Mouse (Mus musculus) heart, adult 11 months (tissue): Measurements from ENCODE around the gene Acd.

Experiments used
- DNase-seq: peaks from one replicate; pipeline ENCODE4 v3.0.0; 2022

The Acd gene

GRCm38 (mm10) chr8:105700566-105700965, 336 bp downstream of the Acd start:
- no peak for DNase-seq

GRCm38 (mm10) chr8:105699488-105700215, 1.2 kb downstream of the Acd start:
- peak; percentile 88 for DNase-seq

GRCm38 (mm10) chr8:105698734-105699133, 2.2 kb downstream of the Acd start:
- peak; percentile 81 for DNase-seq

- DNase-seq = peak; percentile 90
Observed at GRCm38 (mm10) chr8:105697196-105697780, 3.6 kb downstream of the Acd start.

DNA sequence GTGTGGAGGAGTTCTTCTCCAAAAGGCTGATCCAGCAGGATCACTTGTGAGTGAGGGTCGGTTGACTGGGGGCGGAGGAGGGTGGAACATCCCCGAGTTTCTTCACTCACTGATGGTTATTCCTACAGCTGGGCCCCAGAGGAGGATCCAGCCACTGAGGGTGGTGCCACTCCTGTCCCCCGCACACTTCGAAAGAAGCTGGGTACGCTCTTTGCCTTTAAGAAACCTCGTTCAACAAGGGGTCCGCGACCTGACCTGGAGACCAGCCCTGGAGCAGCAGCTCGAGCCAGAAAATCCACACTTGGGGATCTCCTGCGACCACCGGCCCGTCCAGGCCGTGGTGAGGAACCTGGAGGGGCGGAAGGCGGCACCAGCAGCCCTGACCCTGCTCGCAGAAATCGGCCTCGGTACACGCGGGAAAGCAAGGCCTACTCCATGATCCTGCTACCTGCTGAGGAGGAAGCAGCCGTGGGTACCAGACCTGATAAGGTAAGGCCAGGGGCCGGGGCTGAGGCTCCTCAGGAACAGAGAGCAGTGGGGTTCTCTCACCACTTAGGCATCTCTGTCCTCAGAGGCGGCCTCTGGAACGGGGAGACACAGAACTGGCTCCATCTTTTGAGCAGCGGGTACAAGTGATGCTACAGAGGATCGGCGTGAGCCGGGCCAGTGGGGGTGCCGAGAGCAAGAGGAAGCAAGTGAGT, 5.7 kb downstream of the Acd start:
- peak; percentile 90 for DNase-seq

- peak; percentile 90 for DNase-seq
Observed at GRCm38 (mm10) chr8:105694051-105694799, 6.7 kb downstream of the Acd start.

GRCm38 (mm10) chr8:105693648-105694047, 7.3 kb downstream of the Acd start:
- peak; percentile 95 for DNase-seq

DNA sequence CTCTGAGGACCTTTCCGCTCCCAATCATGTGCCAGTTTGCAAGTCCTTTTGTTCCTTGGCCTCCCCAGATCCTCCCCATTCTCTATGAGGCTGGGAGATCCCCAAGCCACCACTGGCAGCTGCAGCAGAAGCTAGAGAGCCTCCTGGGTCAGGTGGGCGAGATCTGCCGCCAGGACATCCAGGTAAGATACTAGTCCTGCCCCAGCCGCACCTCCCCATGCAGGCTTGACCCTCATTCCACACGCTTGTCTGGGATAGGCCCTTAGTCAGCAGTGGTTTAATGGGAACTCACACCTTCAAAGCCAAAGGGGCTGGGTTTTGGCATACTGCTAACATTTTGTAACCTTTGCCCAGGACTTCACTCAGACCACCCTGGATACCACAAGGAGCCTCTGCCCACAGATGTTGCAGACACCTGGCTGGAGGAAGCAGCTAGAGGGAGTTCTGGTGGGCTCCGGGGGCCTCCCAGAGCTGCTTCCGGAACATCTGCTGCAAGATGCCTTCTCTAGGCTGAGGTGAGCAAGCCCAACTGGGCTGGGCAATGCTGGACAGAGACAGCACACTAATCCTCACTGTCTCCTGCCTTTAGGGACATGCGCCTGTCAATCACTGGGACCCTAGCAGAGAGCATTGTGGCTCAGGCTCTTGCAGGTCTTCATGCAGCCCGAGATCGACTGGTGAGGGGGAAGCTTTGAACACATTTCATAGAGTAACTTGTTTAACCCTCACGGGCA, 8.3 kb downstream of the Acd start:
- peak; percentile 86 for DNase-seq

DNA sequence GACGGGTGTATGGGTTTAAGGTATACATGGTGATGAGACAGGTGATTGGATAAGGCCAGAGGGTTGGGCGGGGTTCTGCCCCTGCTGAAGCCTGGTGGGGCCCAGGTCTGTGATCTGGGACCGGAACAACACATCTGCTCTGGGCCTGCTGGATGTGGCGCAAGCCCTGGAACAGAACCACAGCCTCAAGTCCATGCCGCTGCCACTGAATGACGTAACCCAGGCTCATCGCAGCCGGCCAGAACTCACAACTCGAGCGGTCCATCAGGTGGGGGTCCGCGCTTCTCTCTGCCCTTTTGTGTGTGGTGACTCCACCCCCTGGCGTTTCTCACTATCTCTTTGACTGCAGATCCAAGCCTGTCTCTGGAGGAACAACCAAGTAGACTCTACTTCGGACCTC, 9.9 kb downstream of the Acd start:
- DNase-seq = peak; percentile 88

DNA sequence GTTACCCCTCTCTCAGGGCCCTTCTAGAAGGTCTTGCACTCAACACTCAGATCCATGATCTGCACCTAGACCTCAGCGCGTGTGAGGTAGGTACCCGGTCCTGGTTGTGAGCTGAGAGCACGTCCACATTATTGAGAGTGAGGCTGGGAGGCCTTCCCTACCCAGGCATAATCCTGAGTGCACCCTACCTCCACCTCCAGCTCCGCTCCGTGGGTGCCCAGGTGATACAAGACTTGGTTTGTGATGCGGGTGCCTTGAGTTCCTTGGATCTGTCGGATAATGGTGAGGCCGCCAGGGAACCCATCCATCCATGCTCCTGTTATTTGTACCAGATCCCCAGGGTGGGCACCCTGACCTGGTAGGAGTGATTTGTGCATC, 10.9 kb downstream of the Acd start:
- DNase-seq = peak; percentile 85

DNA sequence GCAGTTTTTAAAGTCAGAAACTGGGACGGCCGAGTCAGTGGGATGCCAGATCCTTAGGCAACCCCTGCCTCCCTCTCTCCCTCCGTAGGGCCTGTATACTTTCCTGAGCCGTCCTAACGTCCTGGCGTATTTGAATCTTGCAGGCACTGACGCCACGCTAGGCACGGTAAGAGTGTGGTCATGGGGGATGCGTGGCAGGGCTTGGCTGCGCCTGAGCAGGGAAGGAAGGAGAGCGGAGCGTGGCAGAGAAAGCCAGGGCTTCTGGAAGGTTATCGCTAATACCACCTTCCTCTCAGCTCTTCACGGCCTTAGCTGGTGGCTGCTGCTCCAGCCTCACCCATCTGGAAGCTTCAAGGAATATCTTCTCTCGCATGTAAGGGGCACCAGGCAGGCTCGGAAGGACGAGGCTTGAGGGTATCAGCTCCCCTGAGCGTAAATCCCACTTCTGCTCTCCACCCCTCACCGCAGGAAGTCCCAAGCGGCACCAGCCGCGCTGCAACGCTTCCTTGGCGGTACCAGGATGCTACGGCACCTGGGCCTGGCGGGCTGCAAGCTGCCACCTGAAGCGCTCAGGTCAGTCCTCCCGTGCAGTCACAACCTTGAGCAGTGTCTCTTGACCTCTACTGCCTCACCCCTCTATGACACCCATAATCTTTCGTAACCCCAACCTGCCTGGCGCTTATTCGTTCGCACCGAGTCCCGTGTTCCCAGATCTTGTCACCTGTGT, 11.5 kb downstream of the Acd start:
- peak; percentile 89 for DNase-seq

GRCm38 (mm10) chr8:105688242-105688752, 12.6 kb downstream of the Acd start:
- DNase-seq = peak; percentile 83

DNA sequence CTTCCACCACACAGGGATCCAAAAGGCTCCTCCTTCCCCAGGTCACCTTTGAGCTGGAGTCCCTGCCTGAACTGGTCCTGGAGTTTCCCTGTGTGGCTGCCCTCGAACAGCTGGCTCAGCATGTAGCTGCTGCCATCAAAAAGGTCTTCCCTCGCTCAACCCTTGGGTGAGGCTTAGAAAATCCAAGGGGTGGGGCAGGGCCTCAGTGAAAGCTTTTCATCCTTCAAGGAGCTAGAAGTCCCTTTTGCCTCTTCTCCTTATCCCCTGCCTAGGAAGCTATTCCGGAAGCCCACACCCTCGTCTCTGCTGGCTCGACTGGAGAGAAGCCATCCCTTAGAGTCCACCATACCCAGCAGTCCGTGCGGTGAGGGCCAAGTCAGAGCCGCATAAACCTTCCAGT, 13.4 kb downstream of the Acd start:
- no peak for DNase-seq

- DNase-seq = peak; percentile 89
Observed at GRCm38 (mm10) chr8:105686551-105686950, 14.4 kb downstream of the Acd start.

DNA sequence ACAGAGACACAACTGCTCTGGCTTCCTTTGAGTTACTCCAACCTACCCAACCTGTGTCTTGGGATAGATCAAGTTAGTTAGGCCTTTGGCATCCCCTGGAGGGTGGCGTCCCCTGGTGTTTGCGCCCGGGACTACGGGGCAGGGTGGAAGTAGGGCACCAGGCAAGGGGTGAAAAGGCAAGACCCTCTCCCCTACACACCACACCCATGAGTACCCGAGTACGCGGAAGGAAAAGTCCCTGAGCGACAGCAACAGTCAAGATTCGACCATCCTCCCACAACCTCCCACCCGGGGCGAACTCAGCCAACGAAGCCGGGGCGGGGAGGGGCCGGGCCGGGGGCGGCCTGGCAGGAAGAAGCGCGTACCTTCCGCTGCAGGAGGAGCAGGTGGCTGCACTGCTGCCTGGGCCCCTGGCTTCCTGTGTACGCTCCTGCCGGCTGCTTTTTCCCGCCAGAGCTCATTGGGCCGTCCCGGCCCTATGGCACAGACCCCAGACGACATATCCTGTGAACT, 15.1 kb downstream of the Acd start, which contains the start of gene Carmil2:
Gene Carmil2, plus strand, starts transcription at position 479 of the 513 bp plus-strand sequence.
- DNase-seq = peak; percentile 96

DNA sequence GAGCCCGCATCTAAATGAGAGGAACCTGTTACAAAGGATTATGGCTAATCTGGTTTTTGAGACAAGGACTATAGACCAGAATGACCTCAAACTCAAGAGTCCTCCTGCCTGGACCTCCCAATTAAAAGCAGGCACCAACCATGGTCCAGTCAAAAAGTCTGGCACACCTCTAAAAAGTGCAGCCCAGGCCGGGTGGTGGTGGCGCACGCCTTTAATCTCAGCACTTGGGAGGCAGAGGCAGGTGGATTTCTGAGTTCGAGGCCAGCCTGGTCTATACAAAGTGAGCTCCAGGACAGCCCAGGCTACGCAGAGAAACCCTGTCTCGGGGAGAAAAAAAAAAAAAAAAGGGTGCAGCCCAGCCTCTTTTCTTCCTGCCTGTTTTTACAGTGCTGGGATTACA, 15.6 kb downstream of the Acd start:
- no peak for DNase-seq

- peak; percentile 55 for DNase-seq
Observed at GRCm38 (mm10) chr8:105677891-105678290, 23.0 kb downstream of the Acd start.

DNA sequence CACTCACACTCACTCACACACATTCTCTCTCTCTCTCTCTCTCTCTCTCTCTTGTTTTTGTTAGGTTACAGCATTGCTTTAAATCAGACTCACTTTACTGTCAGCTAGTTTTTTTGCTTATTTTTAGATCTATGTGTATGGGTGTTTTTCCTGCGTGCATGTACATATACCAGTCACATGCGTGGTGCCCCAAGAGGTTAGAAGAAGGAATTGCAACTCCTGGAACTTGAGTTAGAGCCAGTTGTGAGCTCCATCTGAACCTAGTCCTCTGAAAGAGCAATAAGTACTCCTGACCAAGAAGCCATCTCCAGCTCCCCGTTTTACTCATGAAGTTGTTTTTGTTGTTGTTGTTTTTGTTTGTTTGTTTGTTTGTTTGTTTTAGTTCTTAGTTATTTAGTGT, 39.7 kb downstream of the Acd start:
- DNase-seq = peak; percentile 83

DNA sequence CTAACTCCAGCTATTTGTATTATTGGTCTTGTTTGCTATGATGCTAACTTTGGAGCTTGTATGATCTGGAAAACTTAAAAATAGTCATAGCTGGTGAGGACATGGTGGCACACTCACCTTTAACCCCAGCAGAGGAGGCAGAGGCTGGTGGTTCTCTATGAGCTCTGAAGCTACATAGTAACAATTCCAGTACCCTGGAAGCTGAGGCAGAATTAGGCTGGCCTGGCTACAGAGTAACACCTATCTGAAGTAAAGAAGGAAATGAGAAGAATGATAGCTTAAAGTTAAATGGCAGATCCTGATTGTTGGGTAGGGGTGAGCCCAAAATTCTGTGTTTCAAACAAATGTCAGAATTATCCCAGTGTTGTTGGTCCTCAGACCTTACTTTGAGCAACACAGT, 43.3 kb downstream of the Acd start:
- DNase-seq = peak; percentile 79

DNA sequence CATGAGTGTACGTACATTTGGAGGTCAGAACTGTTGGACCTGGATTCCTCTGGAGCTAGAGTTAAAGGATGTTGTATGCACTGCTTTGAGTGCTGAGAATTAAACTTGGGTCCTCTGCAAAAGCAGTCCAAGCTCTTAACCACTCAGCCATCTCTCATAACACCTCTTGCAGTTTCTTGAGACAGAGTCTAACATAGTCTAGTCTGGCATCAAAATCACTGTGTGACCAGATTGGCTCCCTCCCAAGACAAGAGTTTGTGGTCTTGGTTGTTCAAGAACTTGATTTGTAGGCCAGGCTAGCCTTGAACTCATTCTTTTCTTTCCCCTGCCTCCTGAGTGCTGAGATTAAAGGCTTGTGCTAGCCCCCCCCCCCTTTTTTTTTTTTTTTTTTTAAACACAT, 52.0 kb downstream of the Acd start:
- DNase-seq = peak; percentile 55
